In genomic region chr11:96284041-96284749, GRCm38 (mm10) we compare ENCODE assay signal across 8 mouse cellular contexts. TPM values are rescaled to one million over a fixed set of nuclear protein-coding genes. Genes with fewer than 3 reads are reported as not detected.
A peak's percentile ranks its signal among the peaks of the same experiment; 100 is the strongest.
DNase-seq lines count a peak whose midpoint lies in the region; ATAC-seq and TF ChIP-seq lines count a peak whose summit lies in the region.

No protein-coding gene starts in this region.

- peak; percentile 75 for DNase-seq in adrenal gland, postnatal 10 days
- no peak for DNase-seq in adrenal gland, postnatal 4 days (ENCODE audit: low spot score in 2 of 2)
- DNase-seq in forebrain, postnatal 0 days = peak; percentile 51
- peak; percentile 67 to 79 for DNase-seq in kidney, postnatal 25 days
- DNase-seq in frontal cortex, postnatal 36 days (ENCODE audit: low spot score in 2 of 2) = no peak
- no peak for DNase-seq in right cerebral cortex, postnatal 10 days (ENCODE audit: low spot score in 2 of 2)

- no peaks in the 10 kb centered on the region for H3K36me3 ChIP-seq in forebrain, postnatal 0 days (ENCODE audit: insufficient read depth)
- no peaks in the 10 kb centered on the region for H3K36me3 ChIP-seq in midbrain, embryonic 16.5 days (ENCODE audit: control insufficient read depth, insufficient read depth, low read length)

- WGBS in forebrain, postnatal 0 days = 2% methylated on average over 48 of the region's 49 CpGs
- WGBS in midbrain, embryonic 16.5 days = 0% methylated on average over 48 of the region's 49 CpGs

- H3K9me3 ChIP-seq in forebrain, postnatal 0 days (ENCODE audit: low read length) = no peaks in the 10 kb centered on the region
- H3K9me3 ChIP-seq in midbrain, embryonic 16.5 days (replicated peaks; ENCODE audit: control insufficient read depth, low read length, poor library complexity, severe bottlenecking) = no peaks in the 10 kb centered on the region

- no peak overlapping the region for H3K27ac ChIP-seq in forebrain, postnatal 0 days (ENCODE audit: low read depth, low read length)
- no peak overlapping the region for H3K27ac ChIP-seq in midbrain, embryonic 16.5 days (ENCODE audit: low read length)

- H3K4me1 ChIP-seq in forebrain, postnatal 0 days (ENCODE audit: insufficient read depth) = no peaks in the 10 kb centered on the region
- H3K4me1 ChIP-seq in midbrain, embryonic 16.5 days (ENCODE audit: control insufficient read depth, insufficient read depth, low read length) = peaks cover 4% of the 10 kb centered on the region; the same call in 1 of the 2 replicates

- peak; percentile 43 for TF ChIP-seq CTCF in forebrain, postnatal 0 days (IDR thresholded peaks at IDR 0.05; ENCODE audit: low read depth)

- ATAC-seq in CD4-positive, CD25-positive, alpha-beta regulatory T cell, adult 4 months = peak; percentile 75
- ATAC-seq in forebrain, postnatal 0 days = no peak; the same call in 1 of the 2 replicates
- ATAC-seq in midbrain, embryonic 16.5 days = no peak

- H3K27me3 ChIP-seq in forebrain, postnatal 0 days (ENCODE audit: insufficient read depth, low read length) = peaks cover 97% of the 10 kb centered on the region
- peaks cover 75% of the 10 kb centered on the region for H3K27me3 ChIP-seq in midbrain, embryonic 16.5 days (ENCODE audit: control insufficient read depth, insufficient read depth, low read depth, low read length)

- no peak overlapping the region for H3K9ac ChIP-seq in forebrain, postnatal 0 days
- no peak overlapping the region for H3K9ac ChIP-seq in midbrain, embryonic 16.5 days (ENCODE audit: low read depth, low read length)

- peak overlapping the region; percentile 44 for H3K4me2 ChIP-seq in forebrain, postnatal 0 days (ENCODE audit: low read depth)
- peak overlapping the region; percentile 23 for H3K4me2 ChIP-seq in midbrain, embryonic 16.5 days (ENCODE audit: low read length)

- no peak overlapping the region for H3K4me3 ChIP-seq in forebrain, postnatal 0 days (ENCODE audit: low read depth, low read length)
- H3K4me3 ChIP-seq in midbrain, embryonic 16.5 days (ENCODE audit: low read depth, low read length) = peak overlapping the region; percentile 14; the same call in 1 of the 2 replicates

RNA-seq across cellular contexts. Expression of gene Hoxb7, which starts 2.2 kb away (rescaled TPM):
- 10 to 100 TPM; 27.3 to 27.7 TPM for total RNA-seq in adrenal gland, postnatal 10 days (2021)
- 10 to 100 TPM; 39.4 to 49.8 TPM for total RNA-seq in adrenal gland, postnatal 4 days (2021)
- not detected for polyA plus RNA-seq in CD4-positive, CD25-positive, alpha-beta regulatory T cell, adult 4 months (2017; shearing (Covaris generic))
- not detected in 2 replicates for total RNA-seq in forebrain, postnatal 0 days (2014; rRNA removed)
- not detected in 2 replicates for polyA plus RNA-seq in forebrain, postnatal 0 days (2015; fragmentation: Nextera tagmentation; extraction: Ambion mirVana)
- polyA plus RNA-seq in midbrain, embryonic 16.5 days (2015; fragmentation: Nextera tagmentation; extraction: Ambion mirVana) = not detected in 2 replicates

RNA-seq across cellular contexts. Expression of gene Hoxb8, which starts 2.5 kb away (rescaled TPM):
- 10 to 100 TPM; 38.5 to 44.0 TPM for total RNA-seq in adrenal gland, postnatal 10 days (2021)
- 10 to 100 TPM; 58.4 to 61.2 TPM for total RNA-seq in adrenal gland, postnatal 4 days (2021)
- not detected for polyA plus RNA-seq in CD4-positive, CD25-positive, alpha-beta regulatory T cell, adult 4 months (2017; shearing (Covaris generic))
- not detected in 2 replicates for total RNA-seq in forebrain, postnatal 0 days (2014; rRNA removed)
- not detected in 2 replicates for polyA plus RNA-seq in forebrain, postnatal 0 days (2015; fragmentation: Nextera tagmentation; extraction: Ambion mirVana)
- not detected in 2 replicates for polyA plus RNA-seq in midbrain, embryonic 16.5 days (2015; fragmentation: Nextera tagmentation; extraction: Ambion mirVana)

RNA-seq across cellular contexts. Expression of gene Hoxb6, which starts 8.1 kb away (rescaled TPM):
- total RNA-seq in adrenal gland, postnatal 10 days (2021) = 10 to 100 TPM; 23.6 to 29.8 TPM
- 10 to 100 TPM; 43.6 to 47.9 TPM for total RNA-seq in adrenal gland, postnatal 4 days (2021)
- polyA plus RNA-seq in CD4-positive, CD25-positive, alpha-beta regulatory T cell, adult 4 months (2017; shearing (Covaris generic)) = not detected
- not detected in 2 replicates for total RNA-seq in forebrain, postnatal 0 days (2014; rRNA removed)
- polyA plus RNA-seq in forebrain, postnatal 0 days (2015; fragmentation: Nextera tagmentation; extraction: Ambion mirVana) = not detected in 2 replicates
- not detected in 2 replicates for polyA plus RNA-seq in midbrain, embryonic 16.5 days (2015; fragmentation: Nextera tagmentation; extraction: Ambion mirVana)

RNA-seq across cellular contexts. Expression of gene Hoxb9, which starts 12.9 kb away (rescaled TPM):
- total RNA-seq in adrenal gland, postnatal 10 days (2021) = 10 to 100 TPM; 55.7 to 73.6 TPM
- 10 to 100 TPM; 86.0 to 93.6 TPM for total RNA-seq in adrenal gland, postnatal 4 days (2021)
- under 1 TPM in 1 of 2 experiments, not detected in 1; 0.23 TPM for polyA plus RNA-seq in CD4-positive, CD25-positive, alpha-beta regulatory T cell, adult 4 months (2017; shearing (Covaris generic))
- not detected in 2 replicates for total RNA-seq in forebrain, postnatal 0 days (2014; rRNA removed)
- not detected in 2 replicates for polyA plus RNA-seq in forebrain, postnatal 0 days (2015; fragmentation: Nextera tagmentation; extraction: Ambion mirVana)
- not detected in 2 replicates for polyA plus RNA-seq in midbrain, embryonic 16.5 days (2015; fragmentation: Nextera tagmentation; extraction: Ambion mirVana)

RNA-seq across cellular contexts. Expression of gene Hoxb5, which starts 18.9 kb away (rescaled TPM):
- 10 to 100 TPM; 12.1 to 17.1 TPM for total RNA-seq in adrenal gland, postnatal 10 days (2021)
- total RNA-seq in adrenal gland, postnatal 4 days (2021) = 10 to 100 TPM; 26.5 to 27.8 TPM
- not detected for polyA plus RNA-seq in CD4-positive, CD25-positive, alpha-beta regulatory T cell, adult 4 months (2017; shearing (Covaris generic))
- total RNA-seq in forebrain, postnatal 0 days (2014; rRNA removed) = not detected in 2 replicates
- polyA plus RNA-seq in forebrain, postnatal 0 days (2015; fragmentation: Nextera tagmentation; extraction: Ambion mirVana) = not detected in 2 replicates
- 0.14 TPM in 1 of 2 replicates, not detected in the other for polyA plus RNA-seq in midbrain, embryonic 16.5 days (2015; fragmentation: Nextera tagmentation; extraction: Ambion mirVana)

Comparison
In these comparisons a context has a peak if more than half of its experiments do, and no peak if none do; other contexts are left out.
1. DNase-seq: peak in adrenal gland, postnatal 10 days (single experiment), forebrain, postnatal 0 days (single experiment) and kidney, postnatal 25 days (2 of 2); none in adrenal gland, postnatal 4 days (0 of 2), frontal cortex, postnatal 36 days (0 of 2) and right cerebral cortex, postnatal 10 days (0 of 2).
2. RNA of gene Hoxb7, which starts 2.2 kb away (total RNA-seq): 39.4 to 49.8 TPM in adrenal gland, postnatal 4 days and 27.3 to 27.7 TPM in adrenal gland, postnatal 10 days; not detected in forebrain, postnatal 0 days; every median in the first group is over 10 times any median in the second.
3. RNA of gene Hoxb8, which starts 2.5 kb away (total RNA-seq): 58.4 to 61.2 TPM in adrenal gland, postnatal 4 days and 38.5 to 44.0 TPM in adrenal gland, postnatal 10 days; not detected in forebrain, postnatal 0 days; every median in the first group is over 10 times any median in the second.
4. RNA of gene Hoxb6, which starts 8.1 kb away (total RNA-seq): 43.6 to 47.9 TPM in adrenal gland, postnatal 4 days and 23.6 to 29.8 TPM in adrenal gland, postnatal 10 days; not detected in forebrain, postnatal 0 days; every median in the first group is over 10 times any median in the second.